Mouse (Mus musculus): ENCODE data around the gene Cib2. TPM values are rescaled to one million over a fixed set of nuclear protein-coding genes. Genes with fewer than 3 reads are reported as not detected.

Cib2 gene
- polyA plus RNA-seq, 1 experiment from 2014 or later = 11.6 TPM

DNA sequence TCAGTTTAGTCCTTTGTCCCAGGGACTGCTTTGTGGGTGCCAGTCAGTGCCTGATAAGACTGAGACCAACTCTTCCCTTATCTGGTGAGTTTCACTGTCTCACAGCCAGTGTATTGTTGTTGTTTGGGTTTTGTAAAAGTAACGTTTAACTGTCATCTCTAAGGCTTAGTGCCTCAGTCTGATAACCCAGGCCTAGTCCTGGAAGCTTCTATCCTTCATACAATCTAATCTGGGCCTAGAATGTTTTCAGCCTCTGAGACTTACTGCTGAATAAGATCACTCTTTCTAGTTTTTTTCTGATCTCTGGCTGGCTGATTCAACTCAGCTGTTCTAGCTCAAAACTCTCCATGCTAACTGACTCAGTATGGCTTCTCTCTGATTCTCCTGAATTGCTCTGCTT lies 23.7 kb upstream of the Cib2 start:
- Histone ChIP-seq H3K9me3 (no peaks in the 10 kb centered on the region), H3K4me2 (no peak overlapping the region), H3K36me3 (no peaks in the 10 kb centered on the region), H3K27ac (no peak overlapping the region), H3K4me1 (peaks cover 10% of the 10 kb centered on the region), H3K27me3 (no peaks in the 10 kb centered on the region), H3K9ac (no peak overlapping the region), H3K4me3 (no peak overlapping the region)
- ATAC-seq (ENCODE audit: borderline replicate concordance, extremely low read depth, low FRiP score, low TSS enrichment) = no peak
- WGBS = 27% methylated on average over 1 of the region's 1 CpGs

DNA sequence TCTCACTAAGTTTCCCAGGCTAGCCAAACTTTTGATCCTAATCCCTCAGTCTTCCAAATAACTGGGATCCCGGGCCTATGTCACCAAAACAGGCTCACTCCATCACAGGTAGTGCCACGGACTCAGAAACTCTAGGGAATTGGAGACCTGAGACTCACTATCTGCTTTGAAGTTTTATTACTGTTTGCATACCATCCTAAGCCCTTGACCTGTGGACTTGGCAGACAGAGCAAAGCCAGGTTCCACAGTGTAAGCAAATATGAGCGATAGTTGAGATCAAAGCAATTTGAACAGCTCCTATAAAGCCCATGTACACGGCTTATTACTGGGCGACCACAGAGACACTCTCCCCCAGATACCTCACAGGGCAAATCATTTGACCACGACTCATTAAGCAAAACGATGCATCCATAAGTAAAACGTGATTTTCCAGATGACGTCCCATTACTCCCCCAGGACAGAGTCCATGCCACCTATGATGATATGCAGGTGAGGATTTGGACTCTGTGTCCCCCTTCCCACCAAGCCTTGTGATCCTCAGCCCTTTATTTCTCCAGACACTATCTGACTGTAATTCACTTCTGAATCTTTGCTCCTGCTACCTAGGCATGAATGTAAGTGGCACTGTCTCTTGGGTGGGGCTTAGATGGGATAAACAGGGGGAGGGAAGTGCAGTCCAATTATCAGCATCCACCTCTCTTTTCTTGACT lies 11.3 kb upstream of the Cib2 start:
- no peak overlapping the region for H3K9ac ChIP-seq
- no peaks in the 10 kb centered on the region for H3K27me3 ChIP-seq
- WGBS = 27% methylated on average over 9 of the region's 9 CpGs
- H3K4me1 ChIP-seq = peaks cover 3% of the 10 kb centered on the region; the same call in 1 of the 2 replicates
- H3K4me3 ChIP-seq = no peak overlapping the region
- H3K27ac ChIP-seq = no peak overlapping the region
- no peaks in the 10 kb centered on the region for H3K36me3 ChIP-seq
- ATAC-seq (ENCODE audit: borderline replicate concordance, extremely low read depth, low FRiP score, low TSS enrichment) = no peak
- H3K9me3 ChIP-seq = no peaks in the 10 kb centered on the region
- no peak overlapping the region for H3K4me2 ChIP-seq

DNA sequence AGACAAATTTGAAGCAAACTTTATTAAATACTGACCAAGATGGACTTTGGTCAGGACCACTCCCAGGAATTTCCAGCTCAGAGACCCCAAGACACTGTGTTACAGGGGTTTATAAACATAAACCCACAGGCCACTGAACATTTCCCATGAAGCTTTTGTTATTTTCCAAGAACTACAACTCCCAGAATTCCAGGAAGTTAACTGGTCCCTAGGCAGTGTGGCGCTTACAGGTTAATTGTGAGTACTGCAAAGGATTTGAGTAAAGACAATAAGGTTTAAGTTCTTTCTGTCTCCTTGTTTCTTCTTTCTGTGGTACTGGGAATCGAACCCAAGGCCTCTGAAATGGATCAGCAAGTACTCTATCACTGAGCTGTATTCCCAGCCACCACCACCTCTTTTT lies 8.7 kb upstream of the Cib2 start:
- 34% methylated on average over 2 of the region's 2 CpGs for WGBS
- Histone ChIP-seq H3K4me2 (no peak overlapping the region), H3K4me1 (peaks cover 3% of the 10 kb centered on the region; the same call in 1 of the 2 replicates), H3K9ac (no peak overlapping the region), H3K9me3 (no peaks in the 10 kb centered on the region), H3K4me3 (no peak overlapping the region), H3K27me3 (no peaks in the 10 kb centered on the region), H3K36me3 (no peaks in the 10 kb centered on the region), H3K27ac (no peak overlapping the region)
- ATAC-seq (ENCODE audit: borderline replicate concordance, extremely low read depth, low FRiP score, low TSS enrichment) = no peak

DNA sequence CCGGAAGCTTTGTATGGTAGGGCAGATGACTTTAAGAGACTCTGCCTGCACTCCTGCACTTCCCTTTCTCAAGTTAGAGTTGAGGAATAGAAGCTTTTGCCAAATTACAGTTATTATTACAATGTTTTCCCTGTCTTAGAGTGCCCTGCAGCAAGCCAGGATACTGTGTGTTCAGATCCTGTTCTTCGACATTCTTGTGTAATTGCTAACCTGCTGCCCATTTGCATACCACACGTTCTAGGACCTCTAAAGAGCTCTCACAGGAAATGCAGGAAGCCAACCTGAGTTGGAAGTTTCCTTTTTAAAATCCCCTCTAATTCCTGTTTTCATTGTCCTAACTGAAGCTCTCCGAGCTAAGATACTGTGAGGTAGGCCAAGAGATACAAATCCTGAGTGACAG lies 6.9 kb upstream of the Cib2 start:
- Histone ChIP-seq H3K4me3 (no peak overlapping the region), H3K27ac (peak overlapping the region; percentile 54), H3K36me3 (no peaks in the 10 kb centered on the region), H3K9me3 (no peaks in the 10 kb centered on the region), H3K27me3 (no peaks in the 10 kb centered on the region), H3K4me1 (peaks cover 3% of the 10 kb centered on the region; the same call in 1 of the 2 replicates), H3K4me2 (no peak overlapping the region), H3K9ac (no peak overlapping the region)
- WGBS = 40% methylated on average over 4 of the region's 4 CpGs
- peak; percentile 19; the same call in 1 of the 2 replicates for ATAC-seq (ENCODE audit: borderline replicate concordance, extremely low read depth, low FRiP score, low TSS enrichment)

DNA sequence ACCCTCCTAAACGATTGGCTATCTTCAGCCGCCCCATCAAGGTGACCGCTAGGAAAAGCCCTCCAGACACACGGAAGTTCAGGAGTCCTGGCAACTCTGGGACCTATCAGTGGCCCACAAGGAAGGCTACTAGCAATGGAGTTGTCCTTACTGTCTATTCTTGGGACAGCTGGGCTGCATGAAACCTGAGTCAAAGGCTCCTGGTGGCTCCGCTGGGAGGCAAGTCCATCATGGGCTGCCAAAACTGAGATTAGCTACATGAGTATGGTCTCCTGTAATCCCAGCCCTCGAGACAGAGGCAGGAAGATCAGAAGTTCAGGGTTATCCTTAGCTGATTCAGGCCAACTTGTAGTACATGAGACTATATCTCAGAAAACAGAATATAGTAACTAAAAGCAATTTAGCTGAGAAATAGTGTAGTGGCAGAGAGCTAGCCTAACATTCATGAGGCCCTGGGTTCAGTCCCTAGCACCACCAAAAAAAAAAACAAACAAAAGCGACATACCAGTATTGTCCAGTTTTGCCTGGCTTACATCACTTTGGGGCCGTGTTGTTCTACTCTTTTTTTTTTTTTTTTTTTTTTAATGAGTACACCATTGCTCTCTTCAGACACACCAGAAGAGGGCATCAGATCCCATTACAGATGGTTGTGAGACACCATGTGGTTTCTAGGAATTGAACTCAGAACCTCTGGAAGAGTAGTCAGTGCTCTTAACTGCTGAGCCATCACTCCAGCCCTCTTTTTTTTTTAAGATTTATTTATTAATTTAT lies 998 bp upstream of the Cib2 start:
- Histone ChIP-seq H3K9ac (no peak overlapping the region), H3K27ac (no peak overlapping the region), H3K27me3 (0 out of 2 replicates have a peak, but pooled peaks cover 5% of the 10 kb centered on the region), H3K4me1 (peaks cover 6% of the 10 kb centered on the region; the same call in 1 of the 2 replicates), H3K4me2 (no peak overlapping the region), H3K9me3 (no peaks in the 10 kb centered on the region), H3K4me3 (no peak overlapping the region), H3K36me3 (no peaks in the 10 kb centered on the region)
- 83% methylated on average over 8 of the region's 8 CpGs for WGBS
- ATAC-seq (ENCODE audit: borderline replicate concordance, extremely low read depth, low FRiP score, low TSS enrichment) = no peak

DNA sequence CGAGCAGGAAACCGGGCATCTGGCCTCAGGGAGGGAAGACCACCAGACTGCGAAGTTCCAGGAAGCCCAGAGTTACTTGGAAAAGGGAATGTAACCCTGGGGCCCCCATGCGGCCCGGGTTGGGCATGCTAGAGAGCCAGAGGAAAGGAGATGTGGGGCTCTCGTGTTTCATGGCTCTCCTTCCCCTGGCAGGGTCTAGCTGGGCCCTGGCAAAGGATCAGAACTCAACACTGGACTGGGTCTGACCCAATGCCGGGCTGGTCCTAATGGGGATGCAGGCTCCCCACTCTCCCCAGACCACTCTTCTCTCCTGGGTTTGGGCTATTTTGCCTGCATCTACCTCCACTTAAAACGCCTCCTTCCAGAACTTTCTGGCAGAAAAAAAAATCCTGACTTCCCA lies 1.3 kb downstream of the Cib2 start:
- H3K9me3 ChIP-seq = no peaks in the 10 kb centered on the region
- no peak overlapping the region for H3K27ac ChIP-seq
- no peak for ATAC-seq (ENCODE audit: borderline replicate concordance, extremely low read depth, low FRiP score, low TSS enrichment)
- peaks cover 6% of the 10 kb centered on the region; the same call in 1 of the 2 replicates for H3K4me1 ChIP-seq
- 71% methylated on average over 8 of the region's 8 CpGs for WGBS
- H3K27me3 ChIP-seq = 0 out of 2 replicates have a peak, but pooled peaks cover 5% of the 10 kb centered on the region
- no peaks in the 10 kb centered on the region for H3K36me3 ChIP-seq
- no peak overlapping the region for H3K4me3 ChIP-seq
- no peak overlapping the region for H3K9ac ChIP-seq
- no peak overlapping the region for H3K4me2 ChIP-seq

DNA sequence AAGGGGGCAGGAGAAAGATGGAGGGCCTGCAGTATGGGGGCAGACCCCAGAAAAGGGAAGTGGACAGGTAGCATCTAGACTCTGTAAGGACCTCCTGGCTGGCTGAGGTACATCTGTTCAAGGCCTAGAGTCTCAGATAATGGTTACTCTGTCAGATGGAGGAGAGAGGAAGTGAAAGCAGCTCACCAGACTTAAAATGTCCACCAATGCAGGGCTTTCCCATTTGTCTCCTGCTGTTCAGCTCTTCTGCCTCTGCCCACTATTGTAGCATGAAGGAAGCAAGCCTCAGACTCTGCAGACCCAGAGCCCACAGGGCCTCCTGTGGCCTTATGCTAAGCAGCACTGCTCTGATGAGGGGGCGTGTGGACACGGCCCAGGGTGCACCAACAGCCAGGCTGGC lies 5.0 kb downstream of the Cib2 start:
- H3K9me3 ChIP-seq = no peaks in the 10 kb centered on the region
- no peak overlapping the region for H3K27ac ChIP-seq
- ATAC-seq (ENCODE audit: borderline replicate concordance, extremely low read depth, low FRiP score, low TSS enrichment) = no peak
- peaks cover 6% of the 10 kb centered on the region; the same call in 1 of the 2 replicates for H3K4me1 ChIP-seq
- no peak overlapping the region for H3K4me2 ChIP-seq
- H3K4me3 ChIP-seq = no peak overlapping the region
- no peaks in the 10 kb centered on the region for H3K36me3 ChIP-seq
- 68% methylated on average over 2 of the region's 2 CpGs for WGBS
- no peak overlapping the region for H3K9ac ChIP-seq
- 0 out of 2 replicates have a peak, but pooled peaks cover 5% of the 10 kb centered on the region for H3K27me3 ChIP-seq

DNA sequence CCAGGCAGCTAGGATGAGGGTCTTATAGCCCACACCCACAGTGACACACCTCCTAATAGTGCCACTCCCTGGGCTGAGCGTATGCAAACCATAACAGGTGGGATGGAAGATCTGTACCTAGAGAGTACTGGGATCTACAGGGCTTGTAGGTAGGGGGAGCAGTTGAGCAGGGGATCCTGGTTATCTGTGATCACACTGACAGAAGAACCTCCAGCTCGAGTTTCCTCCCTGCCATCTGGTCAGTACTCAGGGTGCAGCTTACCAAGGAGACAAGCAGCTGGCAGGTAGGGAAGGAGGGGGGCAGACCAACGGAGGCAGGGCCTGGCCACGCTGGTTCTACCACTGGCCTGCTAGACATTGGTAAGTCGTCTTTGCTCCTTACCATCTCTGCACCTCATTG lies 7.6 kb downstream of the Cib2 start:
- Histone ChIP-seq H3K9ac (no peak overlapping the region), H3K27me3 (no peaks in the 10 kb centered on the region)
- ATAC-seq (ENCODE audit: borderline replicate concordance, extremely low read depth, low FRiP score, low TSS enrichment) = no peak

DNA sequence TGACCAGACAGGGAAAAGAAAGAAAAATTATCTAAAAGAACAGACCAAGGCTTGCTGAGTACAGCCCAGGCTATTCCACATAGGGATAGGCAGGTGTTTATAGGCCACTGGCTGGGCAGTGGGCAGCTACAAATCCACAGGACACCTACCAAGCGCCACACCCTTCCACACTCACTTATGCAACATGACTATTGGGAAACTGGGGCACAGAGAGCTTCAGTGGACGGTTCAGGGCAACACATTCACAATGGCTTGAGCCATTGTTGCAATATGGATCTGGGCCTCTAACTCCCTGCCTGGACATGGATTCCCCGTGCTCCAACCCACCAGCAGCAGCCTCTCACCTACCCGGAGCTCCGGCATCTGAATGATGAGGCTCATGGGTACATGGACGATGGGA lies 10.6 kb downstream of the Cib2 start:
- Histone ChIP-seq H3K9ac (no peak overlapping the region), H3K36me3 (no peaks in the 10 kb centered on the region), H3K4me2 (no peak overlapping the region), H3K27me3 (no peaks in the 10 kb centered on the region), H3K27ac (no peak overlapping the region), H3K9me3 (no peaks in the 10 kb centered on the region), H3K4me3 (no peak overlapping the region), H3K4me1 (no peaks in the 10 kb centered on the region)
- ATAC-seq (ENCODE audit: borderline replicate concordance, extremely low read depth, low FRiP score, low TSS enrichment) = no peak
- 83% methylated on average over 6 of the region's 6 CpGs for WGBS

More for the DNA sequence above, 7.6 kb downstream of the Cib2 start:
- no peaks in the 10 kb centered on the region for H3K4me1 ChIP-seq
- no peak overlapping the region for H3K4me2 ChIP-seq
- no peaks in the 10 kb centered on the region for H3K9me3 ChIP-seq
- 18% methylated on average over 5 of the region's 5 CpGs for WGBS
- no peak overlapping the region for H3K4me3 ChIP-seq
- H3K27ac ChIP-seq = no peak overlapping the region
- no peaks in the 10 kb centered on the region for H3K36me3 ChIP-seq

DNA sequence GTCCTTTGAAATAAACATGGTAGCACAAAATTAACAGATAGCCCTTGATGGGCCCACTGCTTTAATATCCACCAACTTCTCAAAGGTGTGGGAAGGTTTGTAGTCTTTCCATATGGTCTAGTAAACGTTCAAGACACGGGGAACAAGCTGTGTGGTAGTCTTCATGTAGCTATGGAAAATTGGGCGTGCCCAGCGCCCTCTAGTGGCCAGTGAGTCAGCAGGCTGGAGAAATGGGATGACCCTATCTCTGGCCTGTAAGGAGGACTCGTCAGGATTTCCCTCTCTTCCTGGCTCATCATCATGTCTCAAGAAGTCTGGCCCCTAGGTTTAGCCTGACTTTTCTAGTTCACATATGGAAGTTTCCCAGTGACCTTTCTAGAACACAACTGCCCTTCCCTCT lies 12.5 kb downstream of the Cib2 start:
- WGBS = 16% methylated on average over 5 of the region's 5 CpGs
- H3K27ac ChIP-seq = no peak overlapping the region
- no peaks in the 10 kb centered on the region for H3K36me3 ChIP-seq
- H3K4me2 ChIP-seq = no peak overlapping the region
- no peaks in the 10 kb centered on the region for H3K4me1 ChIP-seq
- H3K27me3 ChIP-seq = no peaks in the 10 kb centered on the region
- no peaks in the 10 kb centered on the region for H3K9me3 ChIP-seq
- no peak overlapping the region for H3K4me3 ChIP-seq
- ATAC-seq (ENCODE audit: borderline replicate concordance, extremely low read depth, low FRiP score, low TSS enrichment) = no peak
- H3K9ac ChIP-seq = no peak overlapping the region

DNA sequence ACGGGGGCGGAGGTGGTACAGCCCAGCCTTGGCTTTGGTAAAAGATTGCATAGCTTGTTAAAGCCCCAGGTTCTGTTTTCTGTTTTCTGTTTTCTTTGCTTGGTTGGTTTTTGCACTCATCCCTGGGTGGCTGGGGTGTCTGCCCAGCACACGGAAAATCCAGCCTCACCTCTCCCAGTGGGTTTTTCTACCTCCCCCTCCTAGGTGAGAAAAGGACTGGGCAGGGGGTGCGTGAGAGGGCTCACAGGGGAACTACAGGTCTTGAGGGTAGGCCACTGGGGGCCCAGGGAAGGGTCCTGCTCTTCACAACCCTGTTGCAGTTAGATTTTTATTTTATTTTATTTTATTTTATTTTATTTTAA lies 15.1 kb downstream of the Cib2 start:
- no peak overlapping the region for H3K4me3 ChIP-seq
- no peaks in the 10 kb centered on the region for H3K4me1 ChIP-seq
- H3K27me3 ChIP-seq = no peaks in the 10 kb centered on the region
- no peaks in the 10 kb centered on the region for H3K9me3 ChIP-seq
- no peak for ATAC-seq (ENCODE audit: borderline replicate concordance, extremely low read depth, low FRiP score, low TSS enrichment)
- no peak overlapping the region for H3K4me2 ChIP-seq
- no peak overlapping the region for H3K9ac ChIP-seq
- 90% methylated on average over 4 of the region's 4 CpGs for WGBS
- no peaks in the 10 kb centered on the region for H3K36me3 ChIP-seq
- no peak overlapping the region for H3K27ac ChIP-seq

DNA sequence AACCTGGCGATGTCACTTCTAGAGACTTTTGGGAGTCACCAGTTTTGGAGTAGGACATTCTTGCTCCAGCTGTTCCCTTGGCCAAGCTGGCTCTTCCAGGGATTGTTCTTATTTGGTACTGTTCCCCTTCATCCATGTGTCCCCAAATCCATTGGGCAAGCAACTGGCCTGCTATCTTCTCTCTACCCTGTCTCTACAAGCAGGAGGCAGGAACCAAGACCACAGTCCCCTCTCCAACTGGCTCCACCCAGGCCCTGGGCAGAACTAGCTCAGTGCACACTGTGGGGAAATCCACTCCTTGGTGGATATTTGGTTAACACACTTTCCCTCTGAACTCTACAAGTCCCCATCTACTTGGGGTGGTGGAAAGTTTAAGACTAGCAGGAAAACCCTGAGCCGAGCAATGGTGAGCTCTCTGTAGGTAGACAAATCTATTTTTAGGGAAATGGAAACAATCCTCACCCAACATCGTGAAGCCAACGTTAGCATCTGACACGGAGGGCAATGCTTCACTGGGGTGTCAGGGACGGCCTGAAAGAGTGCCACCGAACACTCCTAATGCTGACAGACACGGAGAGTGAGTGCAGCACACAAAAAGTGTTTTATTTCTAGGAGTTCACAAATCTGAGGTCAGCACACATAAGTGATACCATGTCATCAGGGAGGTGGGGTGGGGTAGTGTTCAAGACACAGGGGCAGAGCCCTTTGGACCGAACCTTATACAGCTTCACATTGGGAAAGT lies 15.6 kb downstream of the Cib2 start:
- no peak for ATAC-seq (ENCODE audit: borderline replicate concordance, extremely low read depth, low FRiP score, low TSS enrichment)

More for the DNA sequence above, 15.6 kb downstream of the Cib2 start:
- Histone ChIP-seq H3K9me3 (no peaks in the 10 kb centered on the region), H3K36me3 (no peaks in the 10 kb centered on the region), H3K27ac (no peak overlapping the region), H3K4me1 (no peaks in the 10 kb centered on the region), H3K4me2 (no peak overlapping the region), H3K4me3 (no peak overlapping the region), H3K27me3 (no peaks in the 10 kb centered on the region), H3K9ac (no peak overlapping the region)
- 75% methylated on average over 9 of the region's 9 CpGs for WGBS
